Mouse (Mus musculus): ENCODE measurements around the gene Gpatch8.

DNA sequence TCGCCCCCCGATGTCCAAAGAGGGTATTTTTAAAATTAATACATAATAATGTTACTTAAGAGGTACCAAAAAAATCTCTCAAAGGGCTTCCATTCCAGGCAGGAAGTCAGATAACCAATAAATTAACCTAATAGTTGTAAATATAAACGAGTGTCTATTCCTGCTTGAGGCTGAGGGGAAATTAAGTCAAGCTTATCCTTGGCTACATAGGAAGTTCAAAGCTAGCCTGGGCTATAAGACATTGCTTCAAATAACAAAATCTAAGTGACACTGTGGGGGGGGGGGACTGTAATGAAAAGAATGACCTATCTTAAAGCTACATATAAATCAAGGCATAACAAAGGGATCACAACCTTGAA is 503 bp upstream of the Gpatch8 start:
- TF ChIP-seq POLR2A (IDR thresholded peaks at IDR 0.05; ENCODE audit: low read depth, low read length): no peak
- TF ChIP-seq CTCF (conservative IDR thresholded peaks at IDR 0.05; ENCODE audit: insufficient read depth, insufficient read length, low read depth, low read length): no peak

Measured in kidney, adult 2 months (tissue).